Mouse (Mus musculus) MEL (cell line): ENCODE measurements around the gene 6820408C15Rik. TPM values are rescaled to one million over a fixed set of nuclear protein-coding genes. Genes with fewer than 3 reads are reported as not detected.

Experiments
- DNase-seq: peaks from one replicate; pipeline ENCODE4 v3.0.0; 2011; ENCODE audit warnings: low read depth, low spot score
- H3K27ac ChIP-seq: 2 replicates; pipeline ENCODE4 v1.5.1; 2012; ENCODE audit warnings: low read depth, mild to moderate bottlenecking, control low read depth, low read length, moderate library complexity; ENCODE audit not compliant: control insufficient read depth
- H3K27me3 ChIP-seq, 2 experiments: fragments of 150-350 bp in 1 of 2; sonication (generic) in 1 of 2; 2 replicates each; pipeline ENCODE4 v1.6.1; 2012; ENCODE audit warnings: low read length in 2 of 2, mild to moderate bottlenecking in 2 of 2, improper control_type of control experiment in 1 of 2, moderate library complexity in 1 of 2; ENCODE audit not compliant: insufficient read depth in 2 of 2, control insufficient read depth in 1 of 2
- H3K36me3 ChIP-seq, 2 experiments: 2 replicates each; pipeline ENCODE4 v1.6.1; 2012 to 2014; ENCODE audit warnings: low read length in 2 of 2, improper control_type of control experiment in 1 of 2, inconsistent platforms in 1 of 2, mild to moderate bottlenecking in 1 of 2; ENCODE audit not compliant: insufficient read depth in 2 of 2, control insufficient read depth in 1 of 2
- H3K4me1 ChIP-seq, 2 experiments: fragments of 150-350 bp in 1 of 2; sonication (generic) in 1 of 2; 2 replicates each; pipeline ENCODE4 v1.6.1; 2012; ENCODE audit warnings: low read length in 2 of 2, improper control_type of control experiment in 1 of 2, mild to moderate bottlenecking in 1 of 2; ENCODE audit not compliant: insufficient read depth in 2 of 2, control insufficient read depth in 1 of 2
- H3K4me3 ChIP-seq, 2 experiments: fragments of 150-350 bp in 1 of 2; sonication (generic) in 1 of 2; 2 replicates each; pipeline ENCODE4 v1.5.1; 2012; ENCODE audit warnings: low read depth in 2 of 2, low read length in 2 of 2, mild to moderate bottlenecking in 2 of 2, moderate library complexity in 2 of 2, control low read depth in 1 of 2, improper control_type of control experiment in 1 of 2; ENCODE audit not compliant: control insufficient read depth in 1 of 2, insufficient read depth in 1 of 2
- H3K79me2 ChIP-seq: 2 replicates; pipeline ENCODE4 v1.6.1; 2012; ENCODE audit warnings: mild to moderate bottlenecking, low read length, moderate library complexity; ENCODE audit not compliant: control insufficient read depth, poor library complexity, insufficient read depth
- H3K9ac ChIP-seq: 2 replicates; pipeline ENCODE4 v1.6.1; 2012; ENCODE audit warnings: low read depth, mild to moderate bottlenecking, control low read depth, low read length, moderate library complexity; ENCODE audit not compliant: control insufficient read depth, poor library complexity, severe bottlenecking
- H3K9me3 ChIP-seq: fragments of 150-350 bp; sonication (generic); replicated peaks from 2 replicates; pipeline ENCODE4 v1.6.1; 2012; ENCODE audit warnings: mild to moderate bottlenecking, low read length, improper control_type of control experiment, moderate library complexity; ENCODE audit not compliant: insufficient read depth
- CHD1 ChIP-seq: IDR thresholded peaks from 2 replicates; pipeline ENCODE4 v1.6.1; 2012; ENCODE audit warnings: low read depth, mild to moderate bottlenecking, inconsistent platforms, low read length, improper control_type of control experiment
- CHD2 ChIP-seq: IDR thresholded peaks from 2 replicates; pipeline ENCODE4 v1.6.1; 2011; ENCODE audit warnings: low read length, improper control_type of control experiment
- CTCF ChIP-seq, 3 experiments: IDR thresholded peaks in 2 of 3; conservative IDR thresholded peaks in 1 of 3; 2 replicates each; pipeline ENCODE4 v1.5.1; 2011 to 2012; ENCODE audit warnings: low read length in 3 of 3, low read depth in 2 of 3, mild to moderate bottlenecking in 2 of 3, improper control_type of control experiment in 1 of 3, inconsistent platforms in 1 of 3, mixed read lengths in 1 of 3, moderate library complexity in 1 of 3; ENCODE audit not compliant: control insufficient read depth in 1 of 3, insufficient read depth in 1 of 3, poor library complexity in 1 of 3, severe bottlenecking in 1 of 3
- ELF1 ChIP-seq: IDR thresholded peaks from 2 replicates; pipeline ENCODE4 v1.6.1; 2014; ENCODE audit warnings: low read depth, mild to moderate bottlenecking, inconsistent platforms, low read length, improper control_type of control experiment, moderate library complexity
- GABPA ChIP-seq: IDR thresholded peaks from 2 replicates; pipeline ENCODE4 v1.6.1; 2012; ENCODE audit warnings: low read depth, mild to moderate bottlenecking, inconsistent platforms, low read length, improper control_type of control experiment, moderate library complexity
- JUND ChIP-seq: IDR thresholded peaks from 2 replicates; pipeline ENCODE4 v1.6.1; 2011; ENCODE audit warnings: low read depth, mild to moderate bottlenecking, improper control_type of control experiment, low read length
- KAT2A ChIP-seq: conservative IDR thresholded peaks from 2 replicates; pipeline ENCODE4 v1.6.1; 2012; ENCODE audit warnings: low read depth, low read length, improper control_type of control experiment, inconsistent platforms
- MAFK ChIP-seq: IDR thresholded peaks from 2 replicates; pipeline ENCODE4 v1.6.1; 2011; ENCODE audit warnings: low read depth, mild to moderate bottlenecking, low read length, improper control_type of control experiment, borderline replicate concordance
- MXI1 ChIP-seq: IDR thresholded peaks from 2 replicates; pipeline ENCODE4 v1.6.1; 2011; ENCODE audit warnings: mild to moderate bottlenecking, low read depth, low read length, improper control_type of control experiment
- NRF1 ChIP-seq: IDR thresholded peaks from 2 replicates; pipeline ENCODE4 v1.6.1; 2014; ENCODE audit warnings: low read depth, mild to moderate bottlenecking, inconsistent platforms, low read length, improper control_type of control experiment, moderate library complexity; ENCODE audit not compliant: poor library complexity, insufficient read depth, severe bottlenecking
- POLR2A ChIP-seq, 2 experiments: IDR thresholded peaks; 2 replicates each; pipeline ENCODE4 v1.6.1; 2011 to 2012; ENCODE audit warnings: low read length in 2 of 2, mild to moderate bottlenecking in 2 of 2, control low read depth in 1 of 2, improper control_type of control experiment in 1 of 2, low read depth in 1 of 2, moderate library complexity in 1 of 2; ENCODE audit not compliant: control insufficient read depth in 1 of 2, insufficient read depth in 1 of 2, poor library complexity in 1 of 2
- POLR2AphosphoS5 ChIP-seq: IDR thresholded peaks from 2 replicates; pipeline ENCODE4 v1.6.1; 2012; ENCODE audit warnings: low read depth, borderline replicate concordance, mild to moderate bottlenecking, inconsistent platforms, low read length, moderate library complexity, mixed read lengths
- RCOR1 ChIP-seq: IDR thresholded peaks from 2 replicates; pipeline ENCODE4 v1.6.1; 2012; ENCODE audit warnings: low read depth, mild to moderate bottlenecking, inconsistent platforms, low read length, improper control_type of control experiment
- SIN3A ChIP-seq: IDR thresholded peaks from 2 replicates; pipeline ENCODE4 v1.6.1; 2012; ENCODE audit warnings: low read length, improper control_type of control experiment, inconsistent platforms
- USF1 ChIP-seq: IDR thresholded peaks from 2 replicates; pipeline ENCODE4 v1.6.1; 2014; ENCODE audit warnings: low read depth, mild to moderate bottlenecking, inconsistent platforms, low read length, improper control_type of control experiment, moderate library complexity
- USF2 ChIP-seq, 2 experiments: IDR thresholded peaks; 2 replicates each; pipeline ENCODE4 v1.6.1; 2011 to 2012; ENCODE audit warnings: improper control_type of control experiment in 2 of 2, low read length in 2 of 2, borderline replicate concordance in 1 of 2, inconsistent platforms in 1 of 2, low read depth in 1 of 2, mild to moderate bottlenecking in 1 of 2; ENCODE audit not compliant: insufficient read depth in 1 of 2
- ZC3H11A ChIP-seq: IDR thresholded peaks from 2 replicates; pipeline ENCODE4 v1.6.1; 2012; ENCODE audit warnings: low read depth, mild to moderate bottlenecking, inconsistent platforms, low read length, improper control_type of control experiment
- ZKSCAN1 ChIP-seq: IDR thresholded peaks from 2 replicates; pipeline ENCODE4 v1.6.1; 2012; ENCODE audit warnings: low read depth, mild to moderate bottlenecking, inconsistent platforms, low read length, improper control_type of control experiment, moderate library complexity
- ZMIZ1 ChIP-seq: IDR thresholded peaks from 2 replicates; pipeline ENCODE4 v1.6.1; 2012; ENCODE audit warnings: low read depth, mild to moderate bottlenecking, inconsistent platforms, low read length, improper control_type of control experiment, moderate library complexity
- ZNF384 ChIP-seq: IDR thresholded peaks from 2 replicates; pipeline ENCODE4 v1.6.1; 2012; ENCODE audit warnings: low read depth, mild to moderate bottlenecking, inconsistent platforms, low read length, improper control_type of control experiment
- polyA plus RNA-seq, 2 experiments: library from polyadenylated mRNA; stranded (reverse) in 1 of 2; unstranded in 1 of 2; fragments of >175 nt in 1 of 2; fragments of >200 nt in 1 of 2; gene quantifications; 2 replicates each; pipeline versions ENCODE4 v1.2.1 to v1.2.4; 2012; ENCODE audit warnings: low replicate concordance in 2 of 2, low read depth in 1 of 2; ENCODE audit not compliant: insufficient read length in 2 of 2, insufficient read depth in 1 of 2, missing spikeins in 1 of 2
- total RNA-seq: library from RNA; depleted of rRNA; stranded (reverse); fragments of 300-350 nt; gene quantifications from 2 replicates; pipeline ENCODE4 v1.2.3, GENCODE M21; 2012

6820408C15Rik gene
- total and polyA plus RNA-seq, 3 experiments, result 0.08 to 0.31 TPM; not detected in 1

DNA sequence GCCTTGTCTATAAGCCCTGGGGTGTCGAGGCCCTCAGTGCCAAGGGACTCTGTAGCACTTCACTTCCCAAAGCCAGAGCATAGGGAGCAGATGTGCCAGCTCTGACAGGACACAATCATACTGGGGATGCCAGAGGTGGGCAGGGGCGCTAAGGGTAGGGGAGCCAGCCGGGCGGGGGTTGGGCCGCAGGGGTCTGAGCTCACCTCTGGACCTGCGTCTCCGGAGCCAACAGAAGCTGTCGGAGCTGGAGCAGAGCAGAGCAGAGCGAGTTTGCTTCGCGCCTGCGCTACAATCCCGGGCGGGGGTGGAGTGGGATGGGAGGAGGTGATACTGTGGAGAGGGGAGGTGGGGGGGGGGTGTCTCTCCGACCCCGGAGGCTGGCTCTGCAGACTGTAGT is 39.0 kb upstream of the 6820408C15Rik start, which contains the start of gene Nrsn2:
Gene Nrsn2, minus strand, starts transcription at position 294 of the 397 bp plus-strand sequence.
- peaks cover 0 to 11% of the 10 kb centered on the region in 2 experiments; a peak in 2 of 4 replicates for H3K36me3 ChIP-seq
- DNase-seq, result no peak
- H3K4me1 ChIP-seq, result peaks cover 9 to 15% of the 10 kb centered on the region in 2 experiments
- no peaks in the 10 kb centered on the region for H3K27me3 ChIP-seq
- no peak within 1 kb of the TSS for H3K27ac ChIP-seq
- no peak within 1 kb of the TSS for H3K9ac ChIP-seq
- no peaks in the 10 kb centered on the region for H3K79me2 ChIP-seq
- H3K9me3 ChIP-seq, result no peaks in the 10 kb centered on the region
- TF ChIP-seq NRF1, result no peak
- TF ChIP-seq MAFK, result no peak
- no peak for TF ChIP-seq USF1
- no peak for TF ChIP-seq POLR2AphosphoS5
- TF ChIP-seq POLR2A (IDR thresholded peaks at IDR 0.05; ENCODE audit: control insufficient read depth in 1 of 2, insufficient read depth in 1 of 2, low read depth in 1 of 2, low read length in 2 of 2, poor library complexity in 1 of 2), result no peak
- no peak for TF ChIP-seq CTCF (IDR thresholded peaks at IDR 0.05 in 2 of 3, conservative IDR thresholded peaks at IDR 0.05 in 1 of 3; ENCODE audit: control insufficient read depth in 1 of 3, insufficient read depth in 1 of 3, low read depth in 2 of 3, low read length in 3 of 3, poor library complexity in 1 of 3, severe bottlenecking in 1 of 3)
- no peak for TF ChIP-seq ZNF384
- TF ChIP-seq ZC3H11A, result no peak
- TF ChIP-seq CHD2, result no peak
- TF ChIP-seq ZMIZ1, result no peak
- TF ChIP-seq GABPA, result no peak
- no peak for TF ChIP-seq CHD1
- TF ChIP-seq KAT2A, result no peak
- no peak for TF ChIP-seq USF2 (IDR thresholded peaks at IDR 0.05; ENCODE audit: borderline replicate concordance in 1 of 2, insufficient read depth in 1 of 2, low read depth in 1 of 2, low read length in 2 of 2)
- TF ChIP-seq MXI1, result no peak
- no peak for TF ChIP-seq RCOR1
- no peak for TF ChIP-seq ZKSCAN1
- no peak for TF ChIP-seq JUND
- no peak for TF ChIP-seq SIN3A
- H3K4me3 ChIP-seq, result no peak within 1 kb of the TSS

DNA sequence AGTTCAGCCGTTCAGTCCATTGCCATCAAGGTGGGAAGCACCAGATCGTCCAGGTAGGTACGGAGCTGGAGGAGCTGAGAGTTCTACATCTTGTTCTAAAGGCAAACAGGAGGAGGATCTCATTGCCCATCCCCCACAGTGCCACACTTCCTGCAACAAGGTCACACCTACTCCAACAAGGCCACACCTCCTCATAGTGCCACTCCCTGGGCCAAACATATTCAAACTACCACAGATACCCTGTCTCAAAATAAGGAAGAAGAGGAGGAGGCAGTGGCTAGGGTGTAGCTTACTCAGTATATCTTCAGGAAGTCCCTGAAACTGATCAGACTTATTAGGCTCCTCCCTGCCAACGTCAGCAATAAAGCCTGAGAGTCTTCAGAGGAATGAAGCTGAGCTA is 31.2 kb upstream of the 6820408C15Rik start:
- no peaks in the 10 kb centered on the region for H3K79me2 ChIP-seq
- H3K9ac ChIP-seq, result no peak overlapping the region
- peaks cover 0 to 6% of the 10 kb centered on the region in 2 experiments; a peak in 2 of 4 replicates for H3K4me1 ChIP-seq
- H3K27me3 ChIP-seq, result no peaks in the 10 kb centered on the region
- peak; percentile 27 for DNase-seq
- no peaks in the 10 kb centered on the region for H3K9me3 ChIP-seq
- no peak overlapping the region for H3K27ac ChIP-seq
- H3K4me3 ChIP-seq, result no peak overlapping the region
- no peak for TF ChIP-seq USF2 (IDR thresholded peaks at IDR 0.05; ENCODE audit: borderline replicate concordance in 1 of 2, insufficient read depth in 1 of 2, low read depth in 1 of 2, low read length in 2 of 2)
- peak; percentile 40; the same call in 1 of the 2 replicates for TF ChIP-seq ELF1
- H3K36me3 ChIP-seq, result peaks cover 0 to 2% of the 10 kb centered on the region in 2 experiments; a peak in 1 of 4 replicates
